Mouse (Mus musculus) CD4-positive, CD25-positive, alpha-beta regulatory T cell, adult 4 months (primary cell): Measurements from ENCODE around the gene Cplx1. TPM values are rescaled to one million over a fixed set of nuclear protein-coding genes. Genes with fewer than 3 reads are reported as not detected.

Experiments
- ATAC-seq: one replicate; pipeline ENCODE4 v1.8.0; 2017
- polyA plus RNA-seq, 2 experiments: library from polyadenylated mRNA; unstranded; fragments of 100-300 nt; shearing (Covaris generic); gene quantifications; one replicate each; pipeline ENCODE4 v1.2.1; 2017

Gene Cplx1
- not detected for polyA plus RNA-seq

DNA sequence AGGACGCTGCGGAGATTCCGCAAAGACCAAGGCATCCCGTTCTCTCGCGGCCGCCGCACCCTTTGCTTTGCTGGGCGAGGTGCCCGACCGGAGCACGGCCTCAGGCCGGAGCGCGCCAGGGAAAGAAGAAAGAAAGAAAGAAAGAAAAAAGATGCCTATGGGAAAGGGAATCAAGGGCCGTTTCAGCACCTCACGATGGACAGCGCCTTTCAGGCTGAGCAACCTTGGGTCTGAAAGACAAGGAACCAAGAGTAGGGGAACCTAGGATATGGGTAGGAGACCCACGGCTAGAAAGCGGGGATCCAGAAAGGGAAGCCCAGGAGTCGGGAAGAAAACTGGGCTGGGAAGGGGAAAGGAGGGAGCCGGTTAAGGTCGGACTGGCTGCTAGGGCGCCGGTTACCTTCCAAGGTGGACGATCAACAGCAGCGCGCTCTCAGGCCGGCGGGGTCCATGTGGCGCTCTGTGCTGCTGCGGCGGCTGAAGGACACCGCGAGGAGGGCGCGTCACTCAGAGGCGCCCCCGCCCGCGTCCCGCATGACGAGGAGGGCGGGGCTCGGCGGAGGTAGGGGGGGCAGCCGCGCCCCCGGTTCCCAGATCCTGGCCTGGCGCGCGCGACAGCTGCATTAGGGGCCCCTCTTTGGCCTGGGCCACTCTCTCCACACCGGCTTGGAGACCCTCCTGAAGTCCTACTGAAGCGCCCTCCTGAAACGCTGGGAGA is at the start of gene Cplx1:
Cplx1 (minus strand) TSS at position 536 of the 718 bp plus-strand sequence.
- ATAC-seq = no peak

DNA sequence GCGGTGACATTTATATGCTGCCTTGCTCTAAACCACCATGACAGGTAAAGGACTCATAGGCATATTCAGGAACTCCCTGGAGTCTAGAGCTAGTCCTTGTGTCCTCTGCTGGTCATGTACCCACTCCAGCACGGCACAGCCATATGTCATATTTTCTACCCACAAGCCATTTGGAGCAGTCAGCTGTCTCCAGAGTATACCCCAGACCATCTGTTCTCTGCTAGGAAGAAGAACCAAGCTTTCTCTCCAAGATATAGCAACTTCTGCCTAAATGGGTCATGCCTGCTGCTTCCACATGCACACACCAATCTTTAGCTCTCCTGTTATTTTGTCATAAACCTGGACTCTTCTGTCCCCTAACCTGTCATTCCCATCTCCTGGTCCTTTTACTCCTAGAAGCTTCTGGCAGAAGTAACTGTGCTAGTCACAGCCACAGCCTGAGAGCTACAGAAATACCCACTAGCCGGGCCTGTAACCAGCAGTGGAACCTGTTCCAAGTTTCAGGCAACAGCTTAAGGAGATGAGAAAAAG is 31.6 kb upstream of the Cplx1 start:
- no peak for ATAC-seq

DNA sequence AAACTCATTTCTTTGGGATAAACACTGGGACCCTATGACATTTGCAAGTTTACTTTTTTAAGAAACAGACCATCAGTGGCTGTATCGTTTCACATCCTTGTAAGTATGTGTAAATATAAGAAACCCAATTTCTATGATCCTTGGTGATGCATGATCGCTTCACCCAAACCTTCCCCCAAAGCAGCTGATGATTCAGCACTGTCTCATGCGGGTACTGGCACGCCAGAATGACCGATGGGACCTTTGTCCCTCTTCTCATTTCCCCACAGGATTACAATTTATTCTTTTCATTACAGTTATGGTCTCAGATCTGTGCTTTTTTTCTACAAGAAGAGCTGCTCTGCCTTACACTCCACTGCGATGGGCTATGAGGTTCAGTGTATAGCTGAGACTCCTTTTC is 23.2 kb upstream of the Cplx1 start:
- ATAC-seq = no peak

DNA sequence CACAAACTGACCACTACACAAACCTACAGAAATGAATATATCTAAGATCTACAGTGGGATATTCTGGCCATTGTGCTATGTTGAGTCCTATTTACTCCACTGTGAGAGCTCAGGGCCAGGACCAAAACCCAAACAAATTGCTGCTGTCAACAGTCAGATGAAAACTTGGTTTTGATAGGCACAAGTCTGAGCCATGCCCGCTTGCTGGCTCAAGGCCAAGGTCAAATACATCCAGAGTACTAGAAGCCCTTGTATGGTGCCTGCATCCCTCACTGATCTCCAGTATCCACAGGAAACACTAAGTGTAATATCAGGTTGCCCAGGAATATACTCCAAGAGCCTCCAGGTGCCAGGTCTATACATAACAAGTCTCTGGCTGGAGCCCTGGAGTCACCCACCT is 21.2 kb upstream of the Cplx1 start:
- no peak for ATAC-seq

DNA sequence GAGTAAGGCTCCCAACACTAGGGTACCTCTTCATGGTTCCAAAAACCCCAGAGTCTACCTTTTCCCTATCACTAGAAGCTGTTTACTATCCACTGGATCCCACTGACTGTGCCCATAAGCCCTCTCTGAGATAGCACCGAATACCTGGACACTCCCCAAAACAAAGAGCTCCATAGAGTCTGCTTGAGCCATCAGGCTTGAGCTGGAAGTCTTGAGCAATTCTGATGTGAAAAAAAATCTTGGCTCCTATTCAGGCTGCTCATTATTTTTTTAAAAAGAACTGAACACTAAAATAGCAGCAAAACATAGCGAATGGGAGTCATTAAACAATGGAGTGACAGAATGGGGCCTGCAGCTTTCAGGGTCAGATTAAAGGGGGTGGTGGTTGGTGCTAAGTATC is 17.3 kb upstream of the Cplx1 start:
- no peak for ATAC-seq

DNA sequence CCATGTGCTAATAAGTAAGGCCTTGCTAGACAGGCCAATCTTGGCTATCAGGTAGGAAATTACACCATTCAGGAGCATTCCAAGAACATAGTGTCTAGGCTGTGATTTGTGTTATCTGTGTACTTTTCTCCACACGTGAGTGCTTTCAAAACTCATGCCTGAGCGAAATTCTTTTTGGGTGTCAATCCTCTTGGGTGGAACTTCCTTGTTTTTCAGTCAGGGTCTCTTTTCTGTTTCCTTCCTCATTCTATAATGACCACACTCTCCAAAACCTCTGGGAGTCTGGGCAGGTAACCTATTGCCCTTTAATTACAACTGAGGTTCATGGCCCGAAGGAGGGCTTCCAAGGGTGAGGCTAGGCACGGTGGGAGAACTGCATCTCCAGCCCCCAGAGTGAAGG is 16.7 kb upstream of the Cplx1 start:
- ATAC-seq = no peak

DNA sequence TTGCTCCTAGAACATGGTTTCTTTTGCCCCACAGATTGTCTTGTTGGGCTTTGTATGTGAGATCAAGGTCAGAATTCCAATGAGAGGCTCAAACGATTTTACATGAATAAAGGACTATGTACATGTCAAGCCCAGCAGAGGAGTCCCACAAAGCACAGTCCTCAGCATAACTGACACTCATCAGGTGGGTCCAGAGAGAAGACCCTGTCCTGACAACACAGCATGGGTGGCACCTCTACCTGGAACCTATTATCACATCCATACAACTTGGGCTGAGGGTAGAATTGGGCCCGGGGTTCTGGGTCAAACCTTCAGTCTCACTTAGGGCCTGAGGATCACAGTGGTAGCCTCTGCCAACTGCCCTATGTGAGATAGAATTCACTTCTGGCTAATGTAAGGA is 15.6 kb upstream of the Cplx1 start:
- no peak for ATAC-seq

DNA sequence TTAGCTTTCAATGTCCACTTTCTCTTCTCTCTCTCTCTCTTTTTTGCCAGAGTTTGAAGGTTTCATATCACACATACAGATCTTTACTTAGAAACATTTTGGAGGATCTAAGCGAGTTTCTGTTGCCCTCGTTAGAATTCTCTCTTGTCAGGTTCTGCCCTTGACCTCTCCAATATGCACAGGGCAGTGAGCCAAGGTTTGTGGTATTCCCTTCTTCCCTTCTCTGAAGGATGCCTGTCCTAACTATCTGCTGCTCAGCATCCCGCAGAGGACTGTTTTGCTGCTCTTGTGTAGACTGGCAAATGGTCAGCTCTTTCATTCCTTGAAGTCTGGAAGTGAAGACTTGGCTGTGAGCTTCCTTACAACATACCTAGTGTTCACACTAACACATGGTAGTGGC is 14.5 kb upstream of the Cplx1 start:
- no peak for ATAC-seq

DNA sequence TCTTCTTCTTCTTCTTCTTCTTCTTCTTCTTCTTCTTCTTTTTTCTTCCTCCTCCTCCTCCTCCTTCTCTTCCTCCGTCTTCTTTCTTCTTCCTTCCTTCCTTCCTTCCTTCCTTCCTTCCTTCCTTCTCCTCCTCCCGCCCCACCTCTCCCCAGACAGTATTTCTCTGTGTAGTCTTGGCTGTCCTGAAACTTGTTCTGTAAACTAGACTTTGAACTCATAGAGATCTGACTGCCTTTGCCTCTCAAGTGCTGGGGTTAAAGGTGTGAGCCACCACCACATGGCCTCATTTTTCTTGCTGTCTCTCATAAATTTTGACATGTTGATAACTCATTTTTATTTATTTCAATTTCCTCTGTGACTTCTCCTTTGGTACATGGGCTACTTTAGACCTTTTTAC is 12.7 kb upstream of the Cplx1 start:
- ATAC-seq = no peak

DNA sequence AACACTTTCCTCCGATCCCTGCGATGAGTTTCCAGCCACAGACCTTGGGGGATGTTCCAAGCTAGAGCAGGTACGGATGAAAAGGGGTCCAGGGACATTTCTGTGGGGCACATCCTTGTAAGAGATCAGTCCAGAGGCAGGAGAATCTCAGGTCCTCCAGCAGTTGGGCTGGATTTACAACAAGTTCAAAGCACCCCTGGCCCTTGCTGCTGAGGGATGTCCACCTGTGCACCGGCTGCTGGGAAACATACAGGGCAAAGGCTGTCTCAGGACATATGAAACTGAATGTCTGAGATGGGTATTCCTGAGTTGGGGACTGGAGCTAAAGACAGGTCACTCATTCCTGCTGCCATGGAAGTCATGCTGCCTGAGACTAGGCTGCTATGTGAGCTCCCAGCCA is 7.2 kb upstream of the Cplx1 start:
- ATAC-seq = no peak

DNA sequence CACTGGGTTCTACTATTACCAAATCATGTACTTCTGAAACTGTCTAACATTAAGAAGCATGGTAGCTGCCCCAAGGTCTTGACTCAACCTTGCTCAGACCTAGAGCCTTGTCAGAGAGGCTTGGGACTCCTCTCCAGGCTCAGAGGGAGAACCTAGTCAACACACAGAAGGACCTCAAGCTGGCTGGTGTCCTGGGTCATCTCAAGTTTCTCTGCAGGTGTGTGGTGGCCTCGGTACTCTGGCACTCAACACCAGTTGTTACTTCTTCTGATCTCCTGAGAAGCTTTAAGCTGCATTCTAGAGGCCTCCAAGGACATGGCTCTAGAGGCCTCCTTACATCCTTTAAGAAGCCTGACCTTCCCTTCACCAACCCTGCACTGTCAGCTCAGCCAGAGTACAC is 4.2 kb upstream of the Cplx1 start:
- no peak for ATAC-seq

DNA sequence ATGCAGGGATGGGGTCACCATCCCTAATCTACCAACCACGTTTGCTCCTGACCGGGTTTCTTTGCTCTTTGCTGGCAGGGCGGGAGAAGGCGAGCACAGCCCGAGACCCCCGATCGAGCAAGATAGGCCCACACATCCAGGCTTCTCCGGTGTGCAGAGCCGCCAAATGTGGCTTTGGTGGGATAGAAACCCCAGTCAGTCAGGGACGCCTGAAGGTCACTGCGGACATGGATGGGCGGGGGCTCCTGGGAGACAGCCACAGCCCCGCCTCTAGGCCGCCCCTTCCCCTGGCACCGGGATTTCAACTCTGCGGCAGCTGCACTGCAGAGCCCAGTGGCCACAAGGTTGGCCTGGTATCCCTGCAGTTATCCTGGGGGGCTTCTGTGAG is 377 bp upstream of the Cplx1 start:
- ATAC-seq = no peak

DNA sequence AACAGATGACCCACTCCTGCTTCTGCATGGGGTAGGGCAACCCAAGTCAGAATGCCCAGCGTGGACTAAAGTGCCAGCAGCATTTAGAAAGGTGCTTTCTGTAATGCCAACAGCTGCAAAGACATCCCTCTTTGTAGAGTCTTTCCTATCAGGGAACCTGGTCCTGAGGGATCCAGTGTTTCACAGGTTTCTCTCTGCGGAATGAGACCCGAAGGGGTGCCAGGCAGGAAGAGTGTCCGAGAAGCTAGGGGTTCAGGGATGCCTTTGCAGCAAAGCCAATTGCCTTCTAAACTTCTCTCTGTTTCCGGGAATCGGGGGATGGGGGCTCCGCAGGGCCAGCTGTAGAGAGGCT is 711 bp downstream of the Cplx1 start:
- ATAC-seq = no peak

DNA sequence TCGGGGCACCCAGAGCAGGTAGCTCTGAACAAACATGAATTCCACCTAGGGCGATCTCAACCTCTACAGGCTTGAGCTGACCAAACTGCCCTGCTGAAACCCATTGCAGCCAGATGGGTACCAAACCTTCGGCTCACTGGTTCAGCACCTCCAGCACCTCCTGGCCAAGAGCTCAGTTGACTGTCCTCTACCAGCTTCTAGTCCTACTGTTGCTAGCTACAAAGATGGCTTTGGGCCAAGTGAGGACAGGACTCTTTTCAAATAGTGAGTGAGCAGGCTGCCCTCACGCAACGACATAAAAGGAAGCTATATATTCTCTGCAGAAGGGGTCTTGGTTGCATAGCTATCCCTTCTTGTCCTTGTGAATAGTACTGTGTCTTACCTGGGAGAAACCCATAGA is 2.2 kb downstream of the Cplx1 start:
- ATAC-seq = no peak

DNA sequence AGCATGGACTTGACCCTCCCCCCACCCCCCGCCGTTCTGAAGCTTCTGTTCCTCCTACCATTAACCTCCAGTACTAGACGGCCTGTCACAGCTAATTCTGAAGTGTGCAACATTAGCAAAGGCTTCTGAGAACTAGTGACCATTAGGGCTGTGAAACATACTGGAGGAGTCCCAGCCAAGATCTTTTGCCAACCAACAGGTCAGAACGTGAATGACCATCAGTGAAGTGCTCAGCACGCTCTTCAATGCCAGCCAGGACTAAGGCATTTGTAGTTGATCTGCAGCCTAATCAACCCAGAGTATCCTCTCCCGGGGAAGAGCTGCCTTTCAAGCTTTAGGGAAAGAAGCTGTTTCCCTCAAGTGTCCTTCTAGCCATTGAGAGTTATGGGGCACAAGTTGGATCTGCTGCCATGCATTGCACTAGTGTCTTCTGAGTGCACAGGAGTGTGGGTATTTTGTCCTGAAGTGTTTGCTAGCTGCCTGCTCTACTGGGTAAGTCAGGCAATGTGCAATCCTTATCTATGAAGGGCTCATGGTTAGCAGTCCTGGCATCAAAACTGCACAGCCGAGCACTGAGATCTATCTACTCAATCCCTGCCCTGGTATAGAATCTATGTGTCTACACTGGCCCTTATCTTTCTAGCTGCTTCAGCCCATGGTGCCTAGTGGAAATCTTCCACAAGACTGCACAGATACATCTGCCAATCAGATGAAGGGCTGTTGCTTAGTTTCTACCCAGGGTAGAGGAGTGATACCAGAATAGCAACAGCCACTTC is 6.1 kb downstream of the Cplx1 start:
- ATAC-seq = no peak

DNA sequence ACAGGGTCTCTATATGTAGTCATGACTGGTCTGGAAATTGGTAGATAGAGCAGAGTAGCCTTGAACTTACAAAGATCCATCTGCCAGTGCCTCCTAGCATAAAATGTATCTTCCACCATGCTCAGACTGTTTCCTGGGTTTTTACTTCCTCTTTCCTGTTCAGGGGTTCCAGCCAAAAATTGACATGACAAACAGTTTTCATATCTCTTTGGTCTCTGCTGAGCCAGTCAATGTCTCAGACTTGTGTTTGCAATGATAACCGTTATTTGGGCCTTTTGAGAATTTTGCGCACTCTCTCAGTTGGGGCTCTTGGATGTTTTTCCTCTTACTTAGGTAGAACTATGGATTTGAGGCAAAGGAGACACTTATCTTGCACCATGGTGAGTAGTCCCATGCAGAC is 15.6 kb downstream of the Cplx1 start:
- no peak for ATAC-seq

DNA sequence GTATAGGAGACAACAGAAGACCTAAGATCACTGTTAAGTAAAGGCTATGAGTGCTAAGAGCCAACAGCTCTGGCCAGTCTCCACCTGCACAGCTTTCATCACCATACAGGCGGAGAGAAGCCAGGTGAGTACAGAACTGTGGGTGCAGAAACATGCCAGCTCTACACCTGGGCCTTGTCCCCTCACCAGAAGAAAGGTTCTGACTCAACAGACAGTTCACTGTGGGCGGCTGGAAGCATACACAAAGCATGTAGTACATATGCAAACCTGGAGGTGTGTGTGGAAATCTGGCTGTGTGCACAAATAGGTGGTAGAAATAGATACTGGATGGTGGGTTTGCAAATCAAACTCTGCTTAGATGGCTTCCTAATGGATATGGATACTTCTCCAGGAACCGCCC is 27.2 kb downstream of the Cplx1 start:
- no peak for ATAC-seq

DNA sequence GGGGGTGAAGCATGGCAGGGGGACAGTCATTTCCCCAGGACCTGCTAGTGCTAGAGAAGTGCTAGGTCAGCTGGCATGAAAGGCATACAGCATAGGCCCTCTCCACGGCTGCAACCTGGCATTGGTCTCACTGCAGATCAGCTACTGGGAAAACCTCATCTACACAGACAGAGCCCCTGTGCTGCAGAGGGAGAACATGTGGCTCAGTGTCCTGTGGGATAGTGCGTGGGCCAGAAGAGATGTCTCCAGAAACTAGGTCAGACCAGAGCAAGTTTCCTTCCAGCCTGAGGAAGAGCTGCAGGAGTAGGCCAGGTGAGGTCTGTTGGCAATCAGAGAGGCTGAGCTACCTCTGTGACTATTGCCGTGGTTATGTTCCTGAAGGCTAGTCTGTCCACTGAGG is 27.9 kb downstream of the Cplx1 start:
- no peak for ATAC-seq

DNA sequence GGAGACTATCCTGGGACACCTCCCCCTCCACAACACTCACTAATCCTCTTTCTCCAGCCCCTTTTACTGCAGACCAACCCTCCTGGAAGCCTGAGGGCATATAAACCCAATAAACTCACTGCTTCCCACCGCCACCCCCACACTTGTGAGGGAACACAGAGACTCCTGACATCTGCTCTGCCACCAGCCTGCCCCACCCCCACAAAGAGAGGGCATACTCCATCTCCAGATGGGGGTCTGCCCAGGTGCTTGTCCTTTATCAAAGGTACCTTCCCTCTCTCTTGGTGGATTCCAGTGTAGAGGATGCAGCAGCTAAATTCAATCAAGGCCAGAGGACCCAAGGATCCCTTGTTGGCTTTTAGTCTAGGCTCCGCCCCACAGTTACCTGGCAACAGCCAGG is 28.8 kb downstream of the Cplx1 start:
- ATAC-seq = no peak

DNA sequence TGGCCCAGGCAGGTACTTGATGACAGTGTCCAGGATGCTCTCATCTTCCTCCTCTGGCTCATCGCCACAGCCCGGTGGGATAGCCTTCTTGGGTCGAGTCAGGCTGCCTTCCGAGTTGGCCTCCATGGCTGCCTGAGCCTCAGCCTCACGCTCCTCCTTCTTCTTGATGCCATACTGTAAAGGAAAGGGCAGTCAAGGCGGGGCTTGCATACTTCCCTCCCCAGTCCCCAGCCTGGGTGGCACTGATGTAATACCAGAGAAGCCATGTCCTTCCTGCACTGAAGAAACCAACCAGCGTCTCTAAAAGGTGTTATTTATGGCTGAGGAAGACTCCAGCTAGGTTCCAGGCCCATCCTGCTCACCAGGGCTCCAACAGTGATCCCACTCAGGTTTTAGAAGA is 29.7 kb downstream of the Cplx1 start:
- ATAC-seq = no peak

DNA sequence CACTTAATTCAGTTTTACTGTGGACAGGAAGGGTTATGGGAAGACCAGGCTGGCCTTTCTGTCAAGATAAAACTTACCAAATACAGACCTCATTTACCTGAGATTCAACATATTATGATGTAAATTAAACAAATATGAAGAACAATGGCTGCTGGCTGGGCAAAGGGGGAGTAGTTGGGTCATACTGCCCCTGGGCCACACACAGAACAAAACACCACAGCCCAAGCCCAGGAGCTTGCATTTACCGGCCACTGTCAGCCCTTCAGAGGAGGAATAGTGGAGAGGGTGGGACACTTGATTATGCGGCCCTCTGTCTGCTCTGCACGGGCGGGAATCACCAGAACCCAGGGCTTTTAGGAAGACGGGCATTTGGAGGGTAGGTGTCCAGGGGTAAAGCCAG is 30.9 kb downstream of the Cplx1 start:
- no peak for ATAC-seq

DNA sequence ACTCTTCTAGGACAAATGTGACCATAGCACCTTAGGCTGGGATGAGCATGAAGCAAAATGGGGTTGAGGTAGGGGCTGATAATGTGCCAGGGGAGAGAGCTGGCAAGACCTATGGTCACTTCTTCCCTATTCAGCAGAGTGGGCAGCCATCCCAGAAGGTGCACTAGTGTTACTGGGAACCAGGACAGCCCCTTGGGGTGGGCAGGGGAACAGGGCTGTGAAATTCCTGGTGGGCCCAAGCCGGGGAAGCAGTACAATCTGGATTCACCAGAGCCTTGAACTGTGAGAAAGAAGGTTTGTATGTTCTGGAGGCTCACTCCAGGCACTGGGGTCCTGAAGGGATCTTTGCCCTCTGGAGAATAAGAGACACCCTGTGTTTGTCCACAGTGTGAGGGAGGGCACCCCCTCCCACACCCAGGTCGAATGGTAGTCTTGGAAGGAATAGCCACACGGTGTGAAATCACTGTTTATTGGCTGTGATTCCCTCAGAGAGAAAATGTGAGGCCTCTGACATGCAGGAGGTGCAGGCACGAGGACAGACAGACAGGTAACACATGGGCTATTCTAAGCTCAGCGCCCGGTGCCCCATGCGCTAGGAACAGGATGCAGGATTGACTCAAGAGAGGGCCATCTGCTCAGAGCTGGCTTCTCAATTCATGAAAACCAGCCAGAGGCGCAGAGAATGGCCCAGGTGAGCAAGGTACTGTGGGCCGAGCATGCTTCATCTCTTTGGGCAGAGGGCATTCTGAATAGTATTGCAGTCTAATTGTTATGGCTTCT is 31.5 kb downstream of the Cplx1 start:
- ATAC-seq = no peak

DNA sequence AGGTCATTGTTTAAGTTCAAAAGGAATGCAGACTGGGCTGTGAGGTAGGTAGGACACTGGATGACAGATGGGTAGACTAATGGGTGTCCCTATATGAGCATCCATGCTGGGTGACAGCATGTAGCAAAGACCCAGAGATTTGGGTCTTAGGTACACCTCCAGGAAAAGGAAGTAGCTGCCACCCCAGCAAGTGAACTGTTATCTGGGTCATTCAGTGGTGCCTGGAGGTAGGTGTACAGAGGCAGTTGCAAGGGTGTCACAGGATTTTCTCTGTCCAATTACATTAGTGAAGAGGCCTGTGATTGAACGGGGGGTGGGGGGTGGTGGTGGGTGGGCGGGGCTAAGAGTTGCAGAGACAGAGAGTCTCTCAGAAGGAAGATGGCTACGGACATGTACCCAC is 33.2 kb downstream of the Cplx1 start:
- ATAC-seq = no peak
